Mouse (Mus musculus): ENCODE measurements around the gene Pik3r3. TPM values are rescaled to one million over a fixed set of nuclear protein-coding genes. Genes with fewer than 3 reads are reported as not detected.
"Not testable (repeated sequence)": the region's sequence is repeated elsewhere in the genome, so short reads cannot be mapped to it uniquely, and the experiment has no call there.

Gene Pik3r3
- polyA plus RNA-seq, 1 experiment from 2014 or later = 0.47 TPM

DNA sequence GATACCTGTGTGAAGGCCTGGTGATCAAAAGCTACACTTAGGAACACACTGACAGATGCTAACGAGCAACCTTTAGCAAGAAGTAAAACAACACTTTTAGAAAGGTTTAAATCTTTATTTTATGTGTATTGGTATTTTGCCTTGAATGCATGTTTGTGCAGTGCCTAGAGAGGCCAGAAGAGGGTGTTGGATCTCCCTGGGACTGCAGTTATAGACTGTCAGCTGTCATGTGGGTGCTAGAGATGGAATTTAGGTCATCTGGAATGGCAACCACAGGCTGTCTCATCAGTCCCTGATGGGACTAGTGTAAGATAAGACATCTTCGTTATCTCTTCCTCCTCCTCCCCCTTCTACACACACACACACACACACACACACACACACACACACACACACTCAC is 23.0 kb upstream of the Pik3r3 start:
- H3K36me3 ChIP-seq (ENCODE audit: inconsistent target) = no peaks in the 10 kb centered on the region
- WGBS (ENCODE audit: missing documents) = 82% methylated on average over 2 of the region's 2 CpGs
- H3K4me3 ChIP-seq (ENCODE audit: inconsistent target) = no peak overlapping the region
- H3K27ac ChIP-seq = no peak overlapping the region
- no peaks in the 10 kb centered on the region for H3K79me2 ChIP-seq (ENCODE audit: inconsistent target)

- WGBS (ENCODE audit: missing documents) = 93% methylated on average over 3 of the region's 3 CpGs
- no peak overlapping the region for H3K27ac ChIP-seq
Observed at GRCm38 (mm10) chr4:116204422-116204821, 17.0 kb upstream of the Pik3r3 start.

GRCm38 (mm10) chr4:116206531-116206930 is 14.9 kb upstream of the Pik3r3 start:
- no peak overlapping the region for H3K4me3 ChIP-seq (ENCODE audit: inconsistent target)
- no peaks in the 10 kb centered on the region for H3K36me3 ChIP-seq (ENCODE audit: inconsistent target)
- no peak overlapping the region for H3K27ac ChIP-seq
- H3K79me2 ChIP-seq (ENCODE audit: inconsistent target) = no peaks in the 10 kb centered on the region
- WGBS (ENCODE audit: missing documents) = 84% methylated on average over 4 of the region's 4 CpGs

More at GRCm38 (mm10) chr4:116204422-116204821, 17.0 kb upstream of the Pik3r3 start:
- no peak overlapping the region for H3K4me3 ChIP-seq (ENCODE audit: inconsistent target)
- H3K79me2 ChIP-seq (ENCODE audit: inconsistent target) = no peaks in the 10 kb centered on the region
- H3K36me3 ChIP-seq (ENCODE audit: inconsistent target) = no peaks in the 10 kb centered on the region

- H3K27ac ChIP-seq = no peak overlapping the region
- H3K4me3 ChIP-seq (ENCODE audit: inconsistent target) = no peak overlapping the region
- 100% methylated on average over 1 of the region's 1 CpGs for WGBS (ENCODE audit: missing documents)
- no peaks in the 10 kb centered on the region for H3K36me3 ChIP-seq (ENCODE audit: inconsistent target)
- no peaks in the 10 kb centered on the region for H3K79me2 ChIP-seq (ENCODE audit: inconsistent target)
Observed at GRCm38 (mm10) chr4:116208891-116209290, 12.5 kb upstream of the Pik3r3 start.

DNA sequence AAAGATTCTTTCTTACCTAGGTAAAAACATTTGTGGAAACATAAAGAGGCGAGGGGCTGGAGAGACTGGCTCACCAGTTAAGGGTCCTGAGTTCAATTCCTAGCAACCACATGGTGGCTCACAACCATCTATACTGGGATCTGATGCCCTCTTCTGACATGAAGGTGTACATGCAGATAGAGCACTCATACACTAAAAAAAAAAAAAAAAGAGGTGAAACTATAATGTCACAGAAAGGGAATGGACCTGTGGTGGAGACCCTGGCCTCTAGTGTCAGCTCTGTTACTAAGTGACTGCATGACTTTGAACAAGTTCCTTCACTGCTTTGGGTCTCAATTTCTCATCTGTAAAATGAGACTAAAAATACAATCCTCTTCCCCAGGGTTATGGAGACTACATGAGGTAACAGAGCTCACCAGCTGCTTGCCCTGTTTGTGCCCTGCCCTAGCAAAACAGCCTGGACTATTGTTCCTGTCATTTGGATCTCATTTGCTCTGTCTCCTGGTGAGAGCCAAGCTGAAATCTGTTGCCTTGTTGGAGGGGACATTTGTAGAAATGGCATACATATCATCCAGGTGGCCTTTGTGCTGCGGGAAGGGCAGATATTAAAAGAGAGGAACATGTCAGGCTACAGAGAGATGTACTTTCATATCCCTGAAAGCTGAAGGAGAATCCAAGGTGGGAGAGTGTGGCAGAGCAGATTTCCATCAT is 5.4 kb upstream of the Pik3r3 start:
- Histone ChIP-seq H3K36me3 (ENCODE audit: inconsistent target) (no peaks in the 10 kb centered on the region), H3K79me2 (ENCODE audit: inconsistent target) (no peaks in the 10 kb centered on the region), H3K27ac (no peak overlapping the region), H3K4me3 (ENCODE audit: inconsistent target) (no peak overlapping the region)
- WGBS (ENCODE audit: missing documents) = 95% methylated on average over 2 of the region's 2 CpGs

DNA sequence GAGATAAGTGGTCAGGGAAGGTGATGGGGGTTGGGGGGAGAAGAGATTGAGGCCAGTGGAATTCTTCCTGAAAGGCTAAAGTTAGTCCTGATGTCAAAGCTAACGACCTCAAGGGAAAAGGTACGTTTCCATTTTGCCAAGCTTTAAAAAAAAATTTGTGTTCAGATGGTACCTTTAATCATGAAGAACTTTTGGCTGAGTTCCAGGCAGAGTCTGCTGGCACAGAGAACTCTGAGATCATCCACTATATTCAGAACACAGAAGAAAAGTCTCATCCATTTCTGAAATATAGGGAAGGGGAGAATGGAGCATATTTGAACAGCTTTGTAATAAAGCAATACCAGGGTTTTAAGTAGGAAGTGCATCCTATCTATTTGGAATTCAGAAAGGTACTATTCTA is 4.4 kb upstream of the Pik3r3 start:
- H3K27ac ChIP-seq = no peak overlapping the region
- WGBS (ENCODE audit: missing documents) = 83% methylated on average over 2 of the region's 2 CpGs

GRCm38 (mm10) chr4:116217661-116218060 is 3.8 kb upstream of the Pik3r3 start:
- 80% methylated on average over 1 of the region's 1 CpGs for WGBS (ENCODE audit: missing documents)
- H3K36me3 ChIP-seq (ENCODE audit: inconsistent target); H3K27ac ChIP-seq; H3K79me2 ChIP-seq (ENCODE audit: inconsistent target); H3K4me3 ChIP-seq (ENCODE audit: inconsistent target): not testable (repeated sequence)

More for the DNA sequence above, 4.4 kb upstream of the Pik3r3 start:
- no peaks in the 10 kb centered on the region for H3K36me3 ChIP-seq (ENCODE audit: inconsistent target)
- no peaks in the 10 kb centered on the region for H3K79me2 ChIP-seq (ENCODE audit: inconsistent target)
- no peak overlapping the region for H3K4me3 ChIP-seq (ENCODE audit: inconsistent target)

DNA sequence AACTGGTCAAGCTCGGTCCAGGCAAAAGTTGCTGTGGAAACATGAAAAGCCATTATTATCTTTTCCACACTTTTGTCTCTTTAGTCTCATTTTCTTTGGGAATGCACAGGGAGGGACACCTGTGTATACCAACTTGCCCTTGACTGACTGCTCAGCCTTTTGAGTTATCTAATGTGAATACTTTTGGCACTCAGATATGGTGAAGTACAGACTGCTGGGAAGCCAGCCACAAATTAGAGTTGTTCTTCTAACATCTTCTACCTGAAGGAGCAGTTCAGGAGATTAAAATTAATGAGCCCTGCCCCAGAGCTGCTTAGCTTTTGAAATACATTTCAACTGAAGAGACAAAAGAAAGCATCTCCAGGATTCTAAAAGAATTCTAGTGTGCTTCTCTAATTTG is 2.4 kb upstream of the Pik3r3 start:
- Histone ChIP-seq H3K79me2 (ENCODE audit: inconsistent target) (no peaks in the 10 kb centered on the region), H3K27ac (no peak overlapping the region), H3K36me3 (ENCODE audit: inconsistent target) (no peaks in the 10 kb centered on the region), H3K4me3 (ENCODE audit: inconsistent target) (no peak overlapping the region)
- WGBS (ENCODE audit: missing documents) = 100% methylated on average over 1 of the region's 1 CpGs

DNA sequence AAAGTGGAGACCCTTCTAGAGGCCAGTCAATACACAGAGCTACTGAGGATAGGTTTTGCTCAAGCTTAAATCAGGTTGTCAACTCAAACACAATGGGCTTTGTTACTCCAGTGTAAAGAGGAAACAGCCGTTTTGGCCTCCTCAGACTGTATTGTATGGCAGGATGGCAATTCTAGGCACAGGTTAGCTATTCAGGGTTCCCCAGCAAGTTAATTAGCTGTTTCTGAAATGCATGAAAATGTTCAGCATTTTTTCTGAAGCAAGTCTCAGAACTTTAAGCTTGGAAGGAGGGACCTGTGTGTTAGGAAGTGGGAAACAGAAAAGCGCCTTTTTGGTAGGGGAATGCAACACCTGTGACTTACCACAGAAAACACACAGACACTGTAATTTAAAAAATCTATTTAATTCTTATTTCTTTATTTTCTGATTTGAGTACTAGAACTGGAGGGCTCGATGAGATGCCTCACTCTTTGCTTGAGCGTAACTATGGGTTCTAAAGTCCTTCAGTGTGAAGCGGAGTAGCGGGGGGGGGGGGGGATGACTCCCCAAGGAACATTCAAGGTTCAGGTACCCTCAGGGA is 1.3 kb upstream of the Pik3r3 start:
- peak overlapping the region; percentile 29 for H3K27ac ChIP-seq

GRCm38 (mm10) chr4:116220780-116221139 is 658 bp upstream of the Pik3r3 start:
- no peaks in the 10 kb centered on the region for H3K36me3 ChIP-seq (ENCODE audit: inconsistent target)
- H3K27ac ChIP-seq = peak overlapping the region; percentile 29
- peak overlapping the region; percentile 39 for H3K4me3 ChIP-seq (ENCODE audit: inconsistent target)
- 1% methylated on average over 26 of the region's 26 CpGs for WGBS (ENCODE audit: missing documents)
- no peaks in the 10 kb centered on the region for H3K79me2 ChIP-seq (ENCODE audit: inconsistent target)

More for the DNA sequence above, 1.3 kb upstream of the Pik3r3 start:
- Histone ChIP-seq H3K4me3 (ENCODE audit: inconsistent target) (peak overlapping the region; percentile 39), H3K36me3 (ENCODE audit: inconsistent target) (no peaks in the 10 kb centered on the region), H3K79me2 (ENCODE audit: inconsistent target) (no peaks in the 10 kb centered on the region)
- WGBS (ENCODE audit: missing documents) = 42% methylated on average over 6 of the region's 6 CpGs

GRCm38 (mm10) chr4:116221996-116222842 is 801 bp downstream of the Pik3r3 start:
- Histone ChIP-seq H3K27ac (no peak overlapping the region; the same call in 1 of the 2 replicates), H3K36me3 (ENCODE audit: inconsistent target) (no peaks in the 10 kb centered on the region), H3K4me3 (ENCODE audit: inconsistent target) (peak overlapping the region; percentile 94), H3K79me2 (ENCODE audit: inconsistent target) (no peaks in the 10 kb centered on the region)
- WGBS (ENCODE audit: missing documents) = 4% methylated on average over 23 of the region's 23 CpGs

DNA sequence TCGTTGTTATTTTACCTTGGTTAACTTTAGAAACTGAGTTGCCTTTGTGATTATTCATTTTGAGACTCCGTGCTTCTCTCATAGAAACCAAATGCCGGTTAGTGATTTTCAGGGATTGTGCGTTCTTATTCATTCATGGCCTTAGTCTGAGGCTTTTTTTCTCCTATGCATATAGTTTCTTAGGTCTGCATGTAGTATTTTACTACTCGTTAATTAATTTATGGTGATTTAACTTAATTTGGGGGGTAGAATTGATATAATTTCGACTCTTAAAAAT is 1.4 kb downstream of the Pik3r3 start:
- 45% methylated on average over 6 of the region's 6 CpGs for WGBS (ENCODE audit: missing documents)

DNA sequence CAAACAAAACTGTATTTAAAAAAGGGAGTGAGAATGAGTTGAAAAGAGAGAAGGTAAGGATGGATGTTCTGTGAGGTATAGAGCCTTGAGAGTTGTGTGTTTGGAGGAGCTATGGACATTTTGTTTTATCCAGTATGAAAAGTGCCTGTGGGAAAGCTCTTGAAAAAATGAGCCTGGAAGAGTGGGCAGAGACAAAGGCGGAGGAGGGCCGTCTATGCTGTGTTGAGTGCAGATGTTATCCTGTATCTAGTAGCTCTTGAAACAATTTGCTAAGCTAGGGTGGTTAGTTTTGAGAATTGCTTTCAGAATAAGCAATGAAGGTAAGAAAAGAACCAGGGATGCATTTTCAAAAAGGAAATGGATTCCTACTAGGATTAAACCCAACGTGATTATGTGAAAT is 22.0 kb downstream of the Pik3r3 start:
- H3K79me2 ChIP-seq (ENCODE audit: inconsistent target) = no peaks in the 10 kb centered on the region
- H3K4me3 ChIP-seq (ENCODE audit: inconsistent target) = no peak overlapping the region
- no peak overlapping the region for H3K27ac ChIP-seq
- WGBS (ENCODE audit: missing documents) = 88% methylated on average over 3 of the region's 3 CpGs
- no peaks in the 10 kb centered on the region for H3K36me3 ChIP-seq (ENCODE audit: inconsistent target)

More for the DNA sequence above, 1.4 kb downstream of the Pik3r3 start:
- H3K36me3 ChIP-seq (ENCODE audit: inconsistent target) = no peaks in the 10 kb centered on the region
- no peaks in the 10 kb centered on the region for H3K79me2 ChIP-seq (ENCODE audit: inconsistent target)
- H3K4me3 ChIP-seq (ENCODE audit: inconsistent target) = no peak overlapping the region
- H3K27ac ChIP-seq = no peak overlapping the region

DNA sequence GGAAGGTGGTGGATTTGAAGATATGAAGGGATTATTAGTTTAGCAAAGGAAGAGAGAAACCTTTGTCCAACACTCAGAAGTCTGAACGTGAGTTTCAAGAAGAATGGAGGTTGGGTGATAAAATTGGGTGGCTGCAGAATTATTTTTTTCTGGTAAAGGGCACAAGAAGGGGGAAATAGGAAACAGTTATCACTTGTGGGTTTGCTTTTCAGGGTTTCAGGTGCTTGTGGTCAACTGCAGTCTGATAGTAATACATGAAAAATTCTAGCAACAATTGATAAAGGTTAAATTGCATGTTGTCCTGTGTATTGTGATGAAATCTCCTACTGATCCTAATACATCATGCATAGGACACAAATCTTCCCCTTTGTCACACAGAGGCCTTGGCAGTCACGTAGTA is 22.8 kb downstream of the Pik3r3 start:
- WGBS (ENCODE audit: missing documents) = 64% methylated on average over 2 of the region's 2 CpGs

GRCm38 (mm10) chr4:116245926-116246325 is 24.5 kb downstream of the Pik3r3 start:
- 7% methylated on average over 3 of the region's 3 CpGs for WGBS (ENCODE audit: missing documents)

More for the DNA sequence above, 22.8 kb downstream of the Pik3r3 start:
- Histone ChIP-seq H3K36me3 (ENCODE audit: inconsistent target) (no peaks in the 10 kb centered on the region), H3K27ac (no peak overlapping the region), H3K4me3 (ENCODE audit: inconsistent target) (no peak overlapping the region), H3K79me2 (ENCODE audit: inconsistent target) (no peaks in the 10 kb centered on the region)

More at GRCm38 (mm10) chr4:116245926-116246325, 24.5 kb downstream of the Pik3r3 start:
- not testable (repeated sequence) for H3K27ac ChIP-seq; H3K36me3 ChIP-seq (ENCODE audit: inconsistent target); H3K4me3 ChIP-seq (ENCODE audit: inconsistent target); H3K79me2 ChIP-seq (ENCODE audit: inconsistent target)
